1 mouse cellular context compared by ENCODE assay signal in genomic region chr11:98003171-98003671, GRCm38 (mm10).
A peak's percentile ranks its signal among the peaks of the same experiment; 100 is the strongest.
TF ChIP-seq lines count a peak whose summit lies in the region.

No protein-coding gene starts in this region.

TF ChIP-seq in CH12.LX, 34 proteins besides CTCF, POLR2A, EP300 and RAD21:
- TF ChIP-seq ZMIZ1 (IDR thresholded peaks at IDR 0.05; ENCODE audit: low read depth, low read length) (no peak), ELF1 (IDR thresholded peaks at IDR 0.05; ENCODE audit: low read depth, low read length) (0 out of 2 replicates have a peak, but pooled peaks have one; percentile 8)
TF ChIP-seq in CH12.LX: peak in this region for 1.
